Mouse (Mus musculus) myocyte (in vitro differentiated cells): ENCODE measurements around the gene Ssu72.

Source experiments
- E2F4 ChIP-seq: IDR thresholded peaks from one replicate; pipeline ENCODE4 v1.6.1; 2011; ENCODE audit warnings: mild to moderate bottlenecking, control low read depth, moderate library complexity; ENCODE audit not compliant: insufficient read depth
- MAX ChIP-seq: IDR thresholded peaks from one replicate; pipeline ENCODE4 v1.6.1; 2011; ENCODE audit warnings: low read depth, mild to moderate bottlenecking, control low read depth
- MYOD1 ChIP-seq, 3 experiments: IDR thresholded peaks; one replicate each; pipeline ENCODE4 v1.6.1; 2011; ENCODE audit warnings: control low read depth in 2 of 3, low read depth in 2 of 3, mild to moderate bottlenecking in 2 of 3, moderate library complexity in 1 of 3; ENCODE audit not compliant: insufficient read length in 2 of 3, control insufficient read depth in 1 of 3
- MYOG ChIP-seq, 3 experiments: IDR thresholded peaks; one replicate each; pipeline ENCODE4 v1.6.1; 2011; ENCODE audit warnings: control low read depth in 2 of 3, low read depth in 2 of 3, mild to moderate bottlenecking in 2 of 3; ENCODE audit not compliant: insufficient read length in 2 of 3, control insufficient read depth in 1 of 3, insufficient read depth in 1 of 3
- POLR2A ChIP-seq: IDR thresholded peaks from one replicate; pipeline ENCODE4 v1.6.1; 2011; ENCODE audit warnings: low read depth, mild to moderate bottlenecking, control low read depth, moderate library complexity; ENCODE audit not compliant: insufficient read length
- POLR2AphosphoS2 ChIP-seq: IDR thresholded peaks from one replicate; pipeline ENCODE4 v1.6.1; 2011; ENCODE audit warnings: low read depth, control low read depth; ENCODE audit not compliant: insufficient read length
- TCF12 ChIP-seq: IDR thresholded peaks from one replicate; pipeline ENCODE4 v1.6.1; 2011; ENCODE audit warnings: mild to moderate bottlenecking, control low read depth; ENCODE audit not compliant: poor library complexity, insufficient read depth, severe bottlenecking
- TCF3 ChIP-seq: IDR thresholded peaks from one replicate; pipeline ENCODE4 v1.6.1; 2011; ENCODE audit warnings: low read depth, control low read depth; ENCODE audit not compliant: insufficient read length
- USF1 ChIP-seq: IDR thresholded peaks from one replicate; pipeline ENCODE4 v1.6.1; 2011; ENCODE audit warnings: low read depth, mild to moderate bottlenecking, control low read depth, moderate library complexity

DNA sequence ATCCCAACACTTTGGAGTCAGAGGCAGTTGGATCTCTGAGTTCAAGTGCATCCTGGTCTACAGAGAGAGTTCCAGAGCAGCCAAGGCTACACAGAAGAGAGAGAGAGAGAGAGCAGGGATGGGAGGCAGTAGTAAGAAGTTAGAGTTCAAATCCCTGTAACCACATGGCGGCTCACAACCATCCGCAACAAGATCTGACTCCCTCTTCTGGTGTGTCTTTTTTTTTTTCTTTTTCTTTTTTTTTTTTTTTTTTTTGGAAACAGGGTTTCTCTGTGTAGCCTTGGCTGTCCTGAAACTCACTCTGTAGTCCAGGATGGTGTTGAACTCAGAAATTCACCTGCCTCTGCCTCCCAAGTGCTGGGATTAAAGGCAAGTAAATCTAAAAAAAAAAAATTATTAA lies 32.5 kb upstream of the Ssu72 start:
- TF ChIP-seq POLR2A: no peak
- no peak for TF ChIP-seq TCF3
- TF ChIP-seq POLR2AphosphoS2: no peak
- no peak for TF ChIP-seq USF1
- no peak for TF ChIP-seq MYOD1 (IDR thresholded peaks at IDR 0.05; ENCODE audit: control insufficient read depth in 1 of 3, insufficient read length in 2 of 3, low read depth in 2 of 3)
- no peak for TF ChIP-seq MAX
- no peak for TF ChIP-seq E2F4
- no peak for TF ChIP-seq MYOG (IDR thresholded peaks at IDR 0.05; ENCODE audit: control insufficient read depth in 1 of 3, insufficient read depth in 1 of 3, insufficient read length in 2 of 3, low read depth in 2 of 3)
- no peak for TF ChIP-seq TCF12
